Mouse (Mus musculus): ENCODE results near the gene Dand5.

Gene Dand5

DNA sequence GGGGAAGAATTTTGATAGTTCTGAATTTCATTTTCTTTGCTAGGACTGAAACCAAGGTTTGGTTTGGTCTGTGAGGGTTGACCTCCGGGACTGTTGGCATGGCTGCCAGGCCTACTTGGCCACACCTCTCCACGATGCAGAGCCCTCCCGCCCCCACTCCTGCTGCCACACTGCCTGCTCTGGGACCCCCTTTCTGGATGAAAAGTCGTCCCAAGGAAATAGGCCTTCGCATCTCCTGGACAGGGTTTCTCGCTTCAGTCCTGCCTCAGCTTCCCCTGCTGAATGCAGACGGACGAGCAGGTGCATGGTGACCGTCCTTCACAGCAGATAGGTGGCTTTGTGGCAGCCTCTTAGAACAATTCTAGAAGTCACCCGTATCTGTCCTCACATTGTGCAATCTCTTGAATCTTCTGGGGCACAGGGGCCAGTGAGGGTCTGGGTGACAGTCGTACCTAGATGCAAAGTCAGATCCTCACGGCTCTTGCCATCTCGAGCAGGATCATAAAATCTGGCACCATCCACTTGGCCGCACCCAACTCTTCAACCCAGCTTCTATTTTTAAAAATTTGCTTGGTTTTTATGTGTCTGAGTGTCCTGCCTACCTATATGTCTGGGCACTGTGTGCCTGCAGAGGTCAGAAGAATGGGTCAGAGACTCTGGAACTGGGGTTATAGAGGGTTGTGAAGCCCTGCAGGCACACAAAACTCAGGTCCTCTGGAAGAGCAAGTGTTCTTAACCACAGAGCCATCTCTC lies 54.1 kb downstream of the Dand5 start:
- DNase-seq: no peak

GRCm38 (mm10) chr8:84767221-84767620 lies 55.4 kb downstream of the Dand5 start:
- DNase-seq: no peak

GRCm38 (mm10) chr8:84766422-84766821 lies 56.2 kb downstream of the Dand5 start:
- DNase-seq: peak; percentile 52

DNA sequence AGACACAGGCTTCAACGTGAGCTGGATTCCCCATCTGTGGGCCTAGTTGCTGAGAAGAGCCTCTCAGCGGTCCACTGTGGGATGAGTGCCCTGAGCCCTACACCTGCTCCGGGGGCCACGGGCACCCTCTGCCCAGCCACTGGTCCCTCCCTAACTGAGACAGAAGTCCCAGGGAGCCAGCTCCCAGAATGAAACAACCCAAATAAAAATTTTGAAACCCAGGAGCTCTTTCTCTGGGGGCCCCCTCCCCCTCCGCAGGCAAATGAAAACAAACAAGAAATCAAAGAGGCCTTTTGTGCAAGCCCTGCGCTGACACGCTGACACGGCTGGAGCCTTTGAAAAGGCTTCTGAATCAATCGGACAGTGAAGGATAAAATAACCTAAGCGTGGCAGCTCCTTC lies 57.0 kb downstream of the Dand5 start:
- DNase-seq: no peak
